In genomic region chr5:35137510-35138182, GRCm38 (mm10) we compare ENCODE assay signal across 8 mouse cellular contexts. TPM values are rescaled to one million over a fixed set of nuclear protein-coding genes. Genes with fewer than 3 reads are reported as not detected.
DNase-seq lines count a peak whose midpoint lies in the region; ATAC-seq and TF ChIP-seq lines count a peak whose summit lies in the region.

No protein-coding gene starts in this region.

- H3K9me3 ChIP-seq in heart, postnatal 0 days (replicated peaks; ENCODE audit: control insufficient read depth, low read length) = no peaks in the 10 kb centered on the region
- H3K9me3 ChIP-seq in neural tube, embryonic 15.5 days (replicated peaks) = no peaks in the 10 kb centered on the region

- TF ChIP-seq CTCF in heart, postnatal 0 days (IDR thresholded peaks at IDR 0.05; ENCODE audit: low read depth) = no peak

- no peak overlapping the region for H3K9ac ChIP-seq in heart, postnatal 0 days (replicated peaks; ENCODE audit: low read depth, low read length)
- no peak overlapping the region for H3K9ac ChIP-seq in neural tube, embryonic 15.5 days (replicated peaks)

- H3K4me3 ChIP-seq in heart, postnatal 0 days (ENCODE audit: low read depth, low read length) = no peak overlapping the region
- no peak overlapping the region for H3K4me3 ChIP-seq in neural tube, embryonic 15.5 days (replicated peaks)

- 47% methylated on average over 13 of the region's 13 CpGs for WGBS in heart, postnatal 0 days
- WGBS in neural tube, embryonic 15.5 days = 52% methylated on average over 13 of the region's 13 CpGs

- no peaks in the 10 kb centered on the region for H3K27me3 ChIP-seq in heart, postnatal 0 days (ENCODE audit: control insufficient read depth, insufficient read depth, low read length)
- no peaks in the 10 kb centered on the region for H3K27me3 ChIP-seq in neural tube, embryonic 15.5 days (replicated peaks)

- no peak overlapping the region for H3K4me2 ChIP-seq in heart, postnatal 0 days (ENCODE audit: low read depth, low read length)
- no peak overlapping the region for H3K4me2 ChIP-seq in neural tube, embryonic 15.5 days

- peak overlapping the region; percentile 38; the same call in 1 of the 2 replicates for H3K27ac ChIP-seq in heart, postnatal 0 days (ENCODE audit: low read depth)
- peak overlapping the region; percentile 14 for H3K27ac ChIP-seq in neural tube, embryonic 15.5 days (replicated peaks)

- peak; percentile 81 for ATAC-seq in heart, postnatal 0 days (ENCODE audit: insufficient read depth, low read depth)
- no peak for ATAC-seq in neural tube, embryonic 15.5 days (ENCODE audit: low FRiP score)

- H3K36me3 ChIP-seq in heart, postnatal 0 days (replicated peaks; ENCODE audit: control insufficient read depth, insufficient read depth, low read length) = no peaks in the 10 kb centered on the region
- no peaks in the 10 kb centered on the region for H3K36me3 ChIP-seq in neural tube, embryonic 15.5 days

- TF ChIP-seq EP300 in heart, postnatal 0 days (IDR thresholded peaks at IDR 0.05; ENCODE audit: low read depth) = no peak

- DNase-seq in heart, postnatal 0 days (ENCODE audit: low spot score) = peak; percentile 46
- no peak for DNase-seq in heart, postnatal 4 days
- peak; percentile 80 to 88 for DNase-seq in cerebellum, postnatal 10 days
- peak; percentile 94 to 97 for DNase-seq in layer of hippocampus, adult 18-20 months (ENCODE audit: low spot score in 2 of 2)
- DNase-seq in kidney, adult 9 months = no peak
- DNase-seq in natural killer cell, adult 2 months (ENCODE audit: low spot score in 2 of 2) = no peak
- no peak for DNase-seq in lung, postnatal 4 days

- H3K4me1 ChIP-seq in heart, postnatal 0 days (ENCODE audit: control insufficient read depth, insufficient read depth) = no peaks in the 10 kb centered on the region
- H3K4me1 ChIP-seq in neural tube, embryonic 15.5 days = peaks cover 5% of the 10 kb centered on the region; the same call in 1 of the 2 replicates

RNA-seq across cellular contexts. Expression of gene Lrpap1, which starts 32.1 kb away (rescaled TPM):
- total RNA-seq in heart, postnatal 0 days (2014; rRNA removed; ENCODE audit: low replicate concordance) = 35.9 and 43.7 TPM in 2 replicates
- polyA plus RNA-seq in heart, postnatal 0 days (2015; fragmentation: Nextera tagmentation; extraction: Ambion mirVana) = 85.8 TPM in 2 replicates
- total RNA-seq in heart, postnatal 4 days (2021) = 10 to 100 TPM; 55.8 to 57.1 TPM
- 100 to 1,000 TPM; 142 to 166 TPM for total RNA-seq in layer of hippocampus, adult 18-20 months (2021)
- polyA plus RNA-seq in neural tube, embryonic 15.5 days (2015; fragmentation: Nextera tagmentation; extraction: Ambion mirVana) = 150 and 155 TPM in 2 replicates

Comparison
In these comparisons a context has a peak if more than half of its experiments do, and no peak if none do; other contexts are left out.
1. DNase-seq: peak in heart, postnatal 0 days (single experiment), cerebellum, postnatal 10 days (2 of 2) and layer of hippocampus, adult 18-20 months (2 of 2); none in heart, postnatal 4 days (single experiment), kidney, adult 9 months (single experiment), natural killer cell, adult 2 months (0 of 2) and lung, postnatal 4 days (0 of 2).